Mouse (Mus musculus): ENCODE data around the gene Nsun2. TPM values are rescaled to one million over a fixed set of nuclear protein-coding genes. Genes with fewer than 3 reads are reported as not detected.
"Not testable (repeated sequence)": the region's sequence is repeated elsewhere in the genome, so short reads cannot be mapped to it uniquely, and the experiment has no call there.

Gene Nsun2
- total RNA-seq, 2 experiments from 2014 or later: 33.5 to 38.2 TPM

DNA sequence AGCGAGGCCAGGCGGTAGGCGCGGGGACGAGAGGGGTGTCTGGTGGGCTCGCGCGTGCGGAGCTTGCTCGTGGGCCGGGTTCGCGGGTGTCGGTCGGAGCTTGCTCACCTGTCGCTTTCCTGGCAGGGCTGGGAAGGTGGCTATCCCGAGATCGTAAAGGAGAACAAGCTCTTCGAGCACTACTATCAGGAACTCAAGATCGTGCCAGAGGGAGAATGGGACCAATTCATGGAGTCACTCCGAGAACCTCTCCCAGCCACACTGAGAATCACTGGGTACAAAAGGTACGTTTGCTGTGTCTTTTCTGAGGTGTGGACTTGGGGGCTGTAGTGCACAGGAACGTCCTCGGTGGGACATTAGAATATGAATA is 78.6 kb downstream of the Nsun2 start:
- no peak for DNase-seq (ENCODE audit: low spot score)
- intact Hi-C loops (cut with DNase I): loop anchor here (5.0 to 10.0 kb wide), 4 partner anchors 60 to 1030 kb away; partner anchors contain the start of genes Fastkd3, Mtrr, Nsun2 and Tent4a

DNA sequence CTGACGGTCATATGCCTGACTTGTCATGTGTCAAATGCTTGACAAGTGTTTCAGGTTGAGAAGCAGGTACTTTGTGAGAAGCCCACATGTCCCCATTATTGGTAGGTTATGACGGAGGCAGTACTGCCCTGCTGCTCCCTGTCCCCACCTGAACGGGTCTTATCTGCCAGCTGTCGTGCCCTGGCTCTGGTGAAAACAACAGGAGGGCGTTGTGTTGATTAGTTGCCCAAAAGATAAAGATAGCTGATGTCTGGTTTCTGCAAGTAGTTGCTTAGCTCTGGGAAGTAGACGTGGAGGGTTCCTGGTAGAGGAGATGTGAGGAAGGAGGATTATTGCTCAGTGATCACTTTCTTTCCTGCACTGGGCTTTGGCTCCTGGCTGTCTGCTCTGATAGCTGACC is 83.2 kb downstream of the Nsun2 start:
- intact Hi-C loops (cut with DNase I): loop anchor here (10.0 kb wide), 1 partner anchor 198 kb away; no protein-coding TSS in a partner anchor

DNA sequence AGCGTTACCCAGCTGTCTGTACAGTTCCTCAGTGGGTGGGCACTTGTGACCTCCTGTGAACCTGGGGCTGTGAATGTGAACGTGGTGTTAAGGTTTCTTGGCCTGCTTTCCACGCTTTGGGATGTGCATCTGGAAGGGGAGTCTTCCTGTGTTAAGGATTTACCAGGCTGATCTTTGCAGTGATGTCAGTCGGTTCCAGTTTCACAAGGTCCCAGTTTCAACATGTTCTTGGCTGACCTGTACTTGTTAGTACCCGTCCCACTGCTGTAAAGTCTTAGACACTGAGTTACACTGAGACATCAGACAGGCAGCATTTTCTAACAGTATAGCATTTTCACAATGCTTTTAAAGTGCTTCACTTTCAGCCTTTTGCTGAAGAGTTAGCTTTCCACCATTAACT is 90.3 kb downstream of the Nsun2 start:
- intact Hi-C loops (cut with DNase I): no loop called here
- DNase-seq (ENCODE audit: low spot score): no peak

More for the DNA sequence above, 83.2 kb downstream of the Nsun2 start:
- no peak for DNase-seq (ENCODE audit: low spot score)

DNA sequence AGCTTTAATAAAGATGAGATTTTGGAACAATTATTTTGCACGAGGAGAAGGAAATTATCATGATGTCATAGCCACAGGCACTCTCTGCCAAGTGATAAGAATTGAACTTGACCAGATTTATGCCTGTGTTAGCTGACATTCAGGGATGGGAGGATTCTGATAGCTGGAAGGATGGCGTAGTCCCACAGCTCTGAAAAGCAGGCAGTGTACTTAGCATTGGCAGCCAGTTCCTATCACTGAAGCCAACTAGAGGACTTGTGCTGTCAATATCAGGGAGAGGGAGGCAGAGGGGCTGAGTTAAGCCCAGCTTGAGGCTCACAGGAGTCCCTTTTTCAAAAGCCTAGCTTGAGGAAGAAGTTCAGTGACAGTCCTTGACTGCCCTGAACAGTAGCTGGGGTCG is 91.0 kb downstream of the Nsun2 start:
- intact Hi-C loops (cut with DNase I): no loop called here
- no peak for DNase-seq (ENCODE audit: low spot score)

DNA sequence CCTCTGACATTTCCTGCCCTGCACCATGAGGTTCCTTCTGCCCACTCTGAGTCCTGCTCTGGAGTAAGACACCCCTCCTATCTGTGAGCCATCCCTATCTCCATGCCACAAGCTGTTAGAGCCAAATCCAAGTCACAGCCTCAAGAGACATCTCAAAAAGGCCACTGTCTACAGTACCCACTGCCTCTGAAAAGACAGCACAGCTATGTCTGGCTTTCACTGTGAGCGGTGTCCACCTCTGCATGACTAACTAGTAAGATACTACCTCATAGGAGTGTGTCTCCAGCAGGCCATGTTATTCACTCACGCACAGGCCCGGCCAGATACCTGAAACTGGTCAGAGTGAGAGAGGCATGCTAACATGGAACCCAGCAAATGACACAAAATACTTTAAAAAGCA is 94.4 kb downstream of the Nsun2 start:
- no peak for DNase-seq (ENCODE audit: low spot score)
- intact Hi-C loops (cut with DNase I): no loop called here

DNA sequence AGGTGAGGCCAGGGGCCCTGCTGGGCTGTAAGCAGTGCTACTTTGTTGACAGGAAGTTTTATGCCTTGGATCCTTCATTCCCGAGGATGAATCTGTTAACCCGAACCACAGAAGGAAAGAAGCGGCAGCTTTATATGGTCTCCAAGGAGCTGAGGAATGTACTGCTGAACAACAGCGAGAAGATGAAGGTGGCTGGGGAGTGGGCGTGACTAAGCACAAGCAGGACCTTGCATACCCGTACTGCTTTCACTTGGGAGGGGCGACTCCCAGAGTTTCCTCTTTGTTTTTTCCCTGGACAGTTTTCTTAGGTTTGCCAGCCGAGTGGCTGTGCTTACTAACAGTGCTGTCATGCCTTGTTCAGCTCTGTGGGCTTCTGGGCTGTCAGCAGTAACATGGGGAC is 97.0 kb downstream of the Nsun2 start:
- intact Hi-C loops (cut with DNase I): no loop called here

DNA sequence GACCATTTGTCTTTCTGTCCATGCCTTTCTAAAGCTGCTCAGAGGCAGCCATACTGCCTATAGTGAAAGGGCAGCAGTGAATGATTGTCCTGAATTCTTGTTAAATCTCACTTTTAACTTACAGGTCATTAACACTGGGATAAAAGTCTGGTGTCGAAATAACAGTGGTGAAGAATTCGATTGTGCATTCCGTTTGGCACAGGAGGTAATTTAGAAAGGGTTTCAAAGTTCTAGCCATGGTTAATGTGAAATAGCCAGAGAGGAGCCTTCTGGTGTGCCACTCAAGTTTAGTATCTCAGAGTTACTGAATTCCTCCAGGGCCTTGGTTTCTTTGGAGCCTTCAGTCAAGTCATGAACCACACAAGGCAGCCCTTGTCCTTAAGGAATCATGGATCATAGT is 97.6 kb downstream of the Nsun2 start:
- no peak for DNase-seq (ENCODE audit: low spot score)
- intact Hi-C loops (cut with DNase I): no loop called here

More for the DNA sequence above, 97.0 kb downstream of the Nsun2 start:
- DNase-seq (ENCODE audit: low spot score): no peak

DNA sequence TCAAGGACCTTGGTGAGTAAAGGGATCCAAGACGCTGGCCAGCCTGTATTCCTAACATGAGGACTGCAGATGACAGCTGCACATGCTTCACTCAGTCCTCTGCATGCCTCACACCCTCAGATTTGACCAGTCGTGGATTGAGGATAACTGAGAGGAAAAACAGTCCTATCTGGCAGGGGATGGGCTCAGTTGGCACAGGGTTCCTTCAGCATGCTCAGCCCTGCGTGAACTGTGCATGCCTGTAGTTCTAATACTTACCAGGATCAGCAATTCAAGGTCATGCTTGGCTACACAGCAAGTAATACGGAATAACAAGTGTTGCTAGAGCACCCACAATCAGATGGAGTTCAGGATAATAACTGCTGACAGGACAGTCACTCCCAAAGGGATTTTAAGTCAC is 98.1 kb downstream of the Nsun2 start:
- no peak for DNase-seq (ENCODE audit: low spot score)
- intact Hi-C loops (cut with DNase I): no loop called here

DNA sequence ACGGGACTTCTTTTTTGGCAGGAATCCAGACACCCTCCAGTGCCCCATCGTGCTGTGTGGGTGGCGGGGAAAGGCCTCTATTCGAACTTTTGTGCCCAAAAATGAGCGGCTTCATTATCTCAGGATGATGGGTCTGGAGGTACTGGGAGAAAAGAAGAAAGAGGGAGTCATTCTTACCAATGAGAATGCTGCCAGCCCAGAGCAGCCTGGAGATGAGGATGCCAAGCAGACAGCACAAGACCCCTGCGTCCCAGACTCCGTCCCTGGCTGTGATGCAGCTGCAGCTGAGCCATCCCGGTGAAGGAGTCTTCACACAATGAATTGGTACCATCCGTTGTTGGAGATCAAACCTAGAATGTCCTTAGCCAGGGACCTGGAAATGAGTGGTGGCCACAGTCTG is 100.0 kb downstream of the Nsun2 start:
- no peak for DNase-seq (ENCODE audit: low spot score)
- intact Hi-C loops (cut with DNase I): no loop called here

DNA sequence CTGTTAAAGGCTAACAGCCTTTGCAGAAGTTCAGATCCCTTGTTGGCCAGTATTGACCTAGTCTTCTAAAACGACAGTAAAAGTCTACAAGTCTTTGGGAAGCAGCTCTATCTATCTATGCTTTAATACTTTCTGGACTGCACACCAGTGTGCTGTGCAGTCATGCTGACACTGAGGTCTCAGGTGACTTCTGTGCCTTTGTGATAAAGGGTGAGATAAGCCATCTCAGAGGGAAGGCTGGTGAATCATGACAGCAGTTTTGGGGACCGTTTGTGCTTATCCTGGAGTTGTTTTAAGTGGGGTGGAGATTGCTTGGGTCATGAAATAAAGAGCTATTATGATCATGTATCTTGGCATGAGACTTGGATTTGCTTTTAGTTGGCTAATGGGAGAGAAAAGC is 100.4 kb downstream of the Nsun2 start:
- intact Hi-C loops (cut with DNase I): no loop called here
- no peak for DNase-seq (ENCODE audit: low spot score)

DNA sequence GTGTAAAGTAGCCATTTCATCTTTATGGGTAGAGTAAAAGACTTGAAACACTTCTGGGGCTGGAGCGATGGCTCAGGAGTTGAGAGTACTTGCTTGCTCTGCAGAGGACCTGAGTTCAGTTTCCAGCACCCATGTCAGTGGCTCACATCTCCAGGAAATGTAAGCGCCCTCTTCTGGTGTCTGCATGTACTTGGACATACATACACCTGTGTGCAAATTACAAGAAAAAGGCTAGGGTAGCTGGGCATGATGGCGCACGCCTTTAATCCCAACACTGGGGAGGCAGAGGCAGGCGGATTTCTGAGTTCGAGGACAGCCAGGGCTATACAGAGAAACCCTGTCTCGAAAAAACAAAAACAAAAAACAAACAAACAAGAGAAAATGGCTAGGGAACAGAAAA is 102.3 kb downstream of the Nsun2 start:
- DNase-seq (ENCODE audit: low spot score); intact Hi-C loops (cut with DNase I): not testable (repeated sequence)

DNA sequence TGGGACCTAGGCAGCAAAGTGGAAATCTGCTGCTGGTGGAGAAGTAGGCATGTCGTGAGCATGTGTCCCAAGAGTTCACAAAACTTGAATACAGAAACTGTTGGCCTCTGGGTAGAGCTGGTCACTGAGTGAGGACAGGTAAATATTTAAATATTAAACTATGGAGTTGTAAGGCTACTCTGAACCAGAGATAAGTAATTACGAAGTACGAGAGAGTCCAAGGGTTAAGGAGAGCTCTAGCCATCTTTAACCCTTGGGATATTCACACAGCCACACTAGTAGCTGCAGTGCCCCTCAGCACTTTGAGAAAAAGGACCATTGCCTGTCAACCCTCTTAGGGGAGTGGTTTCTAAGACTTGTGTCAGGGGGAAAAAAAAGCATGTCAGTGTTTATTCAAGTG is 102.8 kb downstream of the Nsun2 start:
- DNase-seq (ENCODE audit: low spot score): no peak
- intact Hi-C loops (cut with DNase I): no loop called here

DNA sequence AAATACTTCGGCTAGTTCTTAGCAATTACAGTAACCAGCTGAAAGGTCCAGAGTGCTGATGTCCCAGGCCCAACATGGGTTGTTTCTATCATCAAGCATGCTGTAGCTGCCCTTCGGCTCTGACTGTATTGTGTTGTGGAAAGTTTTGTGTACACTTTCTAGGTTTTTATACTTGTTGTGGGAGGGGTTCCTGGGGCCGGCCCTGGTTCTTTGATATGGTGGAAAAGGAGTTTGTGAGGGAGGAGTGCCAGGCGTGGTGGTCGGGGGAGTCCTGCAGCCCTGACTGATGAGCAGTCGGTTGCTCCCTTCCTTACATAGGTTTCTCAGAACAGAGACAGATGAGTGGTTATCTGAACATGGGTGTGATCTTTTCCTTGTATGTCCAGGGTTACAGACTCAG is 103.3 kb downstream of the Nsun2 start:
- intact Hi-C loops (cut with DNase I): no loop called here
- DNase-seq (ENCODE audit: low spot score): no peak

DNA sequence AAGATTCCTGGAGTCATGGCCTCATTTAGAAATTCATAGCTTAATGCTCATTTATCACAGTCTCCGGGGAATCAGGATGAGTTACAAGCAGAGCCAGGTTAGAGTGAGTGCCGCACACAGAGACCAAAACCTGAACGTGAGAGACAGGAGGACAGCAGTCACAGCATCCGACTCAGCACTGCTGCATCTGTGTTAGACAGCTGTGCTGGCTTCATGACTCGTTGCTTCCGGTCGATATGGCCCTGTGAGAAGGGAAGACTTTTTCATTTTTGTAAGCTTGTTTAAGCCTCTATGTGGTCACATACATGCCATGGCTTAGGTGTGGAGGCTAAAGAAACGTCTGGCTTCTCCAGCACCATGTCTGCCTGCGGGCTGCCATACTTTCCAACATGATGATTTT is 104.1 kb downstream of the Nsun2 start:
- intact Hi-C loops (cut with DNase I): no loop called here
- DNase-seq (ENCODE audit: low spot score): no peak

DNA sequence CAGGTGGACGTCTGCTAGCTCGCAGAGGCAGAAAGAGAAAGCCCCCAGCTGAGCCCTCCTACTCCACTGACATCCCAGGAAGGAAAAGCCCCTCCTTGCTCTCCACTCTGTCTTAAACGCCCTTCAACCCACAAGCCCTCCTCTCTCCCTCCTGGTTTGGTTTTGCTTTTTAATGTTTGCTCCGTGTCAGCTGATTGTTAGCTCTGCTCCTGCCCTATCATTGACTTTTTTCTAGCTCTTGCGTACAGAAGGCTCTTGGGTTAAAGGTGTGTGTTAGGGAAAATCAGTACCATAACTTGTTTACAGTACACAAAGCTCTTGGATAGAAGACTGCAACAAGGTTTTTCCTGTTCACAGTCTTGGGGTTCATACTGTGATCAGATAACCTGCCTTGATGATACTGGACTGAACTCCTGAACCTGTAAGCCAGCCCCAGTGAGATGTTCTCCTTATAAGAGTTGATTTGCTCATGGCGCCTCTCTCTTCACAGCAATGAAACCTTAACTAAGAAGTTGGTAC is 104.6 kb downstream of the Nsun2 start:
- intact Hi-C loops (cut with DNase I): no loop called here
- no peak for DNase-seq (ENCODE audit: low spot score)

DNA sequence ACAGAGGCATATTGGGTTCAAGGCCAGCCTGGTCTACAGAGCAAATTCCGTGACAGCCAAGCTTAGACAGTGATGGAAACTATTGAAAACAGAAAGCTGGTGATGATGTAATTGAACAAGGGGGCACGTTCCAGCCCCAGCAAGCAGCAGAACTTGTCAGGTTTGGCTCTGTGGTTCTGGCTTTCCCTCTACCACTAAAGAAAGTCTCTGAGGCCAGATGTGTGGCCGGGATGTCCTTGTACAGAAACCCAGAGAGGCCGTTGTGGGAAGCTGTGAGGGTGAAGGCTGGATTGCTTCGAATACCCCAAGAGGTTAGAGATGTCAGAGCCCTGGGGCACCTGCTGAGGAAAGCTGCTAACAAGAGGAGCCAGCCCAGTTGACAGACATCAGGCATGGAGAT is 105.7 kb downstream of the Nsun2 start:
- no peak for DNase-seq (ENCODE audit: low spot score)
- intact Hi-C loops (cut with DNase I): no loop called here

DNA sequence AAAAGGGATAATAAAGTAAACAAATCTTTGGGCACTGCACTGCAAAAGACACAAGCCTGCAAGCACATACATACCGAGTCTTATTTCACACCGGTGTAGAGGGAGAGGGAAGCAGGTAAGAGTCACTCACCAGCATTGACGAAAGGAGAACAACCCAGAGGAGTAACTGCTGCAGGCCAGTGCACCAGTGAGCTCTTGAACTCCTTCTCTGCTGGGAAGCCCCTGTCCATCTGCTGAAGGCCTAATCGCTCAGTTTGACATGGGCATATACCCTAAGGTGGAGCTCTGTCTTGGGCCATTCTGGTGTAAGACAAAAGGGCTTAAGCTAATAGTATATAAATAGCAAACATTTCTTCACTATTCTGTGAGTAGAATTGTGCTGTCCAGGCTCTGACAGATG is 106.6 kb downstream of the Nsun2 start:
- no peak for DNase-seq (ENCODE audit: low spot score)
- intact Hi-C loops (cut with DNase I): no loop called here

DNA sequence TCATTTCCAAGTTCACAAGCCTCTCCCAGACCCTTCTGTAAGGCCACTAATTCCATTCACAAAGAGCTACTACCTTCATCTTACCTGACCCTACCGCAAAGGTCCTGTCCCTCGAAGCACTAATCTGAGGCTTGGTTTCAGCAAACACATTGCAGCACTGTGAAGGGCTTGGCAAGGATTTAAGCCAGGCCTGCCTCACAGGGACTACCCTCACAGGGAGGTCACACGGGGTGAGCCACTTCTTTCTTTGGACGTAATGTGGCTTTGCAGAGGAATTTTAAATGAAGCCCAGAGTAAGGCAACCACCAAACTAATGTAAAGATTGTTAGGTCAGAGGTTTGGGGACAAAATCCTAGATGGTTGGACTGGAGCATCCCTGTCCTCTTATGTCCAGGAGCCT is 107.0 kb downstream of the Nsun2 start:
- no peak for DNase-seq (ENCODE audit: low spot score)
- intact Hi-C loops (cut with DNase I): no loop called here

DNA sequence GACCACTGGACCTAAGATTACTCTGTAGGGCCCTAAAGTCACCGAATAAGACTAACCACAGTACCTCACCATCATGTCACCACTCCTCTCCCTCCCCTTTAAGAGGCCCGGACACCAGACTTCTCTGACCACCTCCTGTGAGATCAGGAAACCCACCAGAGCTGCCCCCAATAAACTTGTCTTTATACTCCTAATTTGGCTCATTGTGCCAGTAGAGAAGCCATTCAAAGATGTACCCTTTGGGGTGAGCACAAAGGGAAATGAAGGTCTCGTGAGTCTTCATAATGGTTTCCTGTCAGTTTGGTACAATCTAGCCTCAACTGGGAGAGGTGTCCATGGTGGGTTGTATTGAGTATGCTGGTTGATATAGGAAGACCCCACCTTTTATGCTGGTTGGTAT is 107.5 kb downstream of the Nsun2 start:
- intact Hi-C loops (cut with DNase I): no loop called here

DNA sequence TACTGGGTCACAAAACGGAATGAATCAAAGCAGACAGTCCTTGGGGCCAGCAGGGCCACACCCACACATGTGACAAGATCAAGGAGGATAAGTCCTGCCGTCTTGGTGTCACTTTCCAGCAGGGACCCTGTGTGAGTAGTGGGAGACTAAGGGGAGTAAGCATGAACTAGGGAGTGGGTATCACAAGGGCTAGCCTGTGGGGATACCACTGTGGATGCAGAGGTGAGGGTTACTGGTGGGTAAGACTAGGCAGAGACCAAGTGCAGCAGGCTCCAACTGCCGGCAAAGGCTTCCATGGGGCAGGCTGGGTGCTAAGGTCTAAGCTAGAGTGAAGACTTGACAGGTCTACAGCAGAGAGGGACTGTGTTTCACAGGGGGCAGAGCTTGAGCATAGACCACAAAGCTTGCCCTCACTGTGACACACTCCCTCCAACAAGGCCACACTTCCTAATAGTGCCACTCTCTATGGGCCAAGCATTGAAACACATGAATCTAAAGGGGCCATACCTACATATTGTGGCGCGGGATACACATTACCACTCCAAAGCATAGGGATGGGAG is 109.2 kb downstream of the Nsun2 start:
- intact Hi-C loops (cut with DNase I): no loop called here
- no peak for DNase-seq (ENCODE audit: low spot score)

More for the DNA sequence above, 107.5 kb downstream of the Nsun2 start:
- DNase-seq (ENCODE audit: low spot score): no peak

DNA sequence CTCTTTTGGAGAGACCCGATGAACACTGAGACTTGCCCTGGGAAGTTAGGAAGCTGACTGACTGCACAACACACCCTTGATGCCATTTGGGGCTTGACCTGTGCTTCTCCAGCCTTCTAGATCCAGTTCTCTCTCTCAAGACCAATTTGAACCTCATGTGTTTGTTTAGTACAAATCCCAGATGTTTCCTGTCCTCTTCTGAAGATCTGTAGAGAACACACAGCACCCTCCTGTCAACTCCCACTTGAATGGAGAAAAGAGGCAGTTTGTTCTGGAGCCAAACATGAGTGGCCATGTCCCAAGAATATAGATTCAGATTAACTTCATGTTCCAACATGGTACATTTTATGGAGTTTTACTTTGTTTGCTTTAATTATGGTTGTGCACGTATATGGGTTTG is 110.4 kb downstream of the Nsun2 start:
- DNase-seq (ENCODE audit: low spot score): no peak
- intact Hi-C loops (cut with DNase I): no loop called here

DNA sequence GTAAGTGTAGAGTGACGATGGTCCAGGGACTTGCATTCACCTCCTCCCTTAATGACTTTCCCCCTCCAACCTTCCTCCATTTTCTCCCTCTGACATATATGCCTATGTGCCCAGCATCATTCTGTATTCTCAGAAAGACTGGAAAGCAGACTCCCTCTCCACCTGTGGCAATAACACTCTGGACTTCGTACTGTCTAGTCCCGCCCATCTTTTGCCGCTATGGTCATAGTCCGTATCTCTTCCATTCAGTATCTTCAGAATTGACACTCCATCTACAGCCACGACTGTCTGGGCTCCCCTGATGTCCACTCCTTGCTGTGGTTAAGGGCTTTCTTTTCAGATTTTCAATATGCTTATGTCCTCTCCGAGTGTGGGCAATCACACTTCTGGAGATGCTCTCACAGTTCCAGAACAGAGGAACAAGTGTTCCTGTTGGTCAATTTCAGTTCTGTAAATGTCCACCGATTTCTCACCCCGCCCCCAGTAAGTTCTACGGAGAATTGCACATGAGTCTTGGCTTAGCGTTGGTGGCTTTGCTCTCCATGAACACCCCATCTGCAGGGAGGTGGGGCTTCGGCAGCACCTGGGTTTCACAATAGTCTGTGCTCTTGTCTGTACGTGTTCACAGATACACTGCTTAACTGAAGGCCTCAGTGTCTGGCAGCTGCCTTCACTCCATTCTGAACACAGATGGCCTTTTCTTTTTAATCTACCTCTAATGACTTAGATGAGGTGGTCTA is 111.1 kb downstream of the Nsun2 start:
- no peak for DNase-seq (ENCODE audit: low spot score)
- intact Hi-C loops (cut with DNase I): no loop called here

Measured in heart, postnatal 25 days (tissue).